Mouse (Mus musculus): ENCODE results near the gene C1qtnf7. TPM values are rescaled to one million over a fixed set of nuclear protein-coding genes. Genes with fewer than 3 reads are reported as not detected.

Gene C1qtnf7
- polyA plus RNA-seq (2014; fragmentation: Illumina TruSeq; extraction: RNeasy Lipid Tissue Mini Kit (QIAGEN cat#74804); ENCODE audit: low read depth, low replicate concordance), result 7.8 TPM

DNA sequence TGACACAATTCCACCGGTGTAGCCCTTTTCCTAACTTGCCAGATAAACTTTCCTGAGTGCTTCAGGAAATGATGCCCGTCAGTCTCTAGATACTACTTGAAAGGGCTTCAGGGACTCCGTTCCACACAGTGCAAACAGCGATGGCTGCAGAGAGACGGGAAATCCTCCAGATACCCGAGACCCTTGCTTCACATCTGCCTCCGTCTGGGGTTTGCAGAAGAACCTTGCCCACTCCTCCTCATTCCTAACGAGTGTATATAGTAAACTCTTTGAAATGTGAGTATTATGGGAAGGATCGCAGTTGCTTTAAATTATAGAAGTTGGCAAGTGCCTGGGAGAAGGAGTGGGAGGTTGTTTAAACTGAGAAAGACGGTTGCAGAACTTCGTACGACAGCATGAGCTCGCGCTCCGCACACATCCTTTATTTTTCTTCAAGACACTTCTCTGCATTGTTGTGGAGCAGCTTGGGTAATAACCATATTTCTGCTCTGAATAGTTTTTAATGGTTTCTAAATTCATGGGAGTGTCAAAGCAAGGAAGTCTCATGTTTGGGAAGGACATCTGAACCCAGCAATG, at the start of gene C1qtnf7:
TSS of gene C1qtnf7 (plus strand) at position 138 of the 576 bp plus-strand sequence.

DNA sequence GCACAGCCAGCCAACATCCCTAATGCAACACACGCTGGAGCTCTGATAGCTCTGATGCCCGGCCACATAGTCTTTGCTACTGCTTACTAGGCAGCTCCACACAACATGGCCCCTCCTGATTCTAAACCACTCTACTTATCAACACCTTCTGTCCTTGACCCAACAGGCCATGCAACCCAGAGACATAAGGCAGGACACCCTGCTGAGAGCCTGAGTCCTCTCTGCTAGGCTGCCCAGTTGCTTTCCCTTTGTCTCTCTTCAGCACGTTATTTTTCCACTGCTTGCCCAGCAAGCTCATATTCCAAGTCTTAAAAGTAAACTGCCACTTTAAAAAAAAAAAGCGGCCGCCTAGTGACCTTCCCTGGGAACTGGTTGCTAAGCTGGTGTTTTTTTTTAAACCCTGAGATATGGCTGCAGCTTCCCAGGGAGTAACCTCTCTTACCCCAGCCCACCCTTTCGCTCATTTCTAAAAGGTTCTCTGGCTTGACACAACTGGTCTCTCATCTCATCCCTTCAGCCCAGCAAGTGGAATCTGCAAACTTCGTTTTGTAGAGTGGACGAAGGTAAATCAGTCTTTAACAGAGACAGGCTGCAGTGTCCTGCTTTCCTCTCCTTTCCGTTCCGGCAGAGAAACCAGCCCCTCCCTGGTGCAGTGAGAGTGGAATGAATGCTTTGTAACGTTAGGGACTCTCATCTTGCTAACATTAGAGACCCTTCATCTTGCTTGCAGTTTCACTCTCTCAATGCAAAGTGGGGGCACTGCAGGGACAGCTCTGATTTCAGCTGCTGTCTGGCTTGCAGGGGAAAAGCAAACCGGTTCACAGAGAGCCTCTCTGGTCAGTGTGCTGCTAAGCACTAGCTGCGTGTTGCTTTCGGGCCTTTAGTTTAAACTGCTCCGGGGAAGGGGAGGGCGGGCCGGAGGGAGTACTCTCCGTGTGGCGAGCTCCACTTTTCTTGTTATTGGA, 146.9 kb downstream of the C1qtnf7 start, which contains the start of gene Cc2d2a:
TSS of gene Cc2d2a (plus strand) at position 350 of the 965 bp plus-strand sequence.

Other genes starting within 250 kb of the C1qtnf7 start
- gene Cc2d2a, start 146.8 kb downstream of the C1qtnf7 start, polyA plus RNA-seq (2014; fragmentation: Illumina TruSeq; extraction: RNeasy Lipid Tissue Mini Kit (QIAGEN cat#74804); ENCODE audit: low read depth, low replicate concordance), result 9.4 TPM